Mouse (Mus musculus): ENCODE measurements around the gene C730034F03Rik. TPM values are rescaled to one million over a fixed set of nuclear protein-coding genes. Genes with fewer than 3 reads are reported as not detected.

C730034F03Rik gene
- polyA plus RNA-seq, 1 experiment, result 0.99 TPM

DNA sequence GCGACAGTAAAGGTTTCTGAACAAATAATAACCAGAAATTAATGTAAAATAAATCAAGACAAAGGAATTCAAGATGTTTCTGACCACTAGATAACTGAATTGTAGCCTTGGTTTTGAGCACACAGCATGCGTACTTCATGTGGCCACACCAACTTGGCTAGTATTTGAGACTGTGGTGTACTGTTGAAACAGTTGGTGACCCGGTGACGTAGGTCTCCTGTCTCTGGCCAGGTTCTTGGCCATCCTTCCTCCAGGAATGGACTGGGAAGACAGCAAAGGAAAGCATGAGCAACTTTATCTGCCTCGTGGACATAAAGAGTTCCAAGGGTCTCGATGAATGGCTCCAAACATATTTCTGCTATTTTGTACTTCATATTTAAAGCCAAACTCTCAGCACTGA is 2.4 kb downstream of the C730034F03Rik start:
- DNase-seq, result no peak
- Histone ChIP-seq H3K27ac (ENCODE audit: insufficient read depth, low read depth, low read length) (no peak overlapping the region), H3K36me3 (ENCODE audit: control insufficient read depth, insufficient read depth, low read length) (no peaks in the 10 kb centered on the region), H3K4me3 (ENCODE audit: insufficient read depth, low read depth, low read length) (no peak overlapping the region), H3K27me3 (replicated peaks; ENCODE audit: control insufficient read depth, insufficient read depth, low read length) (no peaks in the 10 kb centered on the region), H3K4me1 (ENCODE audit: control insufficient read depth, insufficient read depth, low read length) (no peaks in the 10 kb centered on the region)
- WGBS, result 88% methylated on average over 6 of the region's 6 CpGs
- TF ChIP-seq CTCF (conservative IDR thresholded peaks at IDR 0.05; ENCODE audit: insufficient read depth, insufficient read length, low read depth, low read length) (no peak), POLR2A (IDR thresholded peaks at IDR 0.05; ENCODE audit: low read depth, low read length) (no peak)

DNA sequence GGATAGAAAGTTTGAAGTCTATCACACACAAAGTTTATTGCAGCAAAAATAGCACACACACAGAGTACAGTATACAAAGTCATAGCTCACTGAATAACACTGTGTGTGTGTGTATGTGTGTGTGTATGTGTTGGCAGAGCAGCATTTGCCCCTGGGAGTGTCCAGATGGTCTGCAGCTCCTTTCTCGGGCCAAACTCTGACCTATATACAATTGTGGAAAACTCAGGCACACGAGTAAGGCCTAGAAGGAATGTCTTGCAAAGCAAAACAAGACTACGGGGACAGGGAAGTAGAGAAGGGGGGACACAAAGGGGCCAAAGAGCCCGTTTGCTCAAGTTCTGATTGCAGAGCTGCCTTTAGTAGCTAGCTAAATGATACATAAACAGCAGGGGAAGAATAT is 3.6 kb downstream of the C730034F03Rik start:
- Histone ChIP-seq H3K27me3 (replicated peaks; ENCODE audit: control insufficient read depth, insufficient read depth, low read length) (no peaks in the 10 kb centered on the region), H3K36me3 (ENCODE audit: control insufficient read depth, insufficient read depth, low read length) (no peaks in the 10 kb centered on the region), H3K27ac (ENCODE audit: insufficient read depth, low read depth, low read length) (no peak overlapping the region), H3K4me1 (ENCODE audit: control insufficient read depth, insufficient read depth, low read length) (no peaks in the 10 kb centered on the region), H3K4me3 (ENCODE audit: insufficient read depth, low read depth, low read length) (no peak overlapping the region)
- no peak for DNase-seq
- 70% methylated on average over 4 of the region's 4 CpGs for WGBS
- TF ChIP-seq POLR2A (IDR thresholded peaks at IDR 0.05; ENCODE audit: low read depth, low read length) (no peak), CTCF (conservative IDR thresholded peaks at IDR 0.05; ENCODE audit: insufficient read depth, insufficient read length, low read depth, low read length) (no peak)

- Histone ChIP-seq H3K36me3 (ENCODE audit: control insufficient read depth, insufficient read depth, low read length) (no peaks in the 10 kb centered on the region), H3K4me1 (ENCODE audit: control insufficient read depth, insufficient read depth, low read length) (no peaks in the 10 kb centered on the region; the same call in 1 of the 2 replicates), H3K4me3 (ENCODE audit: insufficient read depth, low read depth, low read length) (no peak overlapping the region), H3K27ac (ENCODE audit: insufficient read depth, low read depth, low read length) (no peak overlapping the region), H3K27me3 (replicated peaks; ENCODE audit: control insufficient read depth, insufficient read depth, low read length) (no peaks in the 10 kb centered on the region)
- no peak for TF ChIP-seq POLR2A (IDR thresholded peaks at IDR 0.05; ENCODE audit: low read depth, low read length)
- TF ChIP-seq CTCF (conservative IDR thresholded peaks at IDR 0.05; ENCODE audit: insufficient read depth, insufficient read length, low read depth, low read length), result no peak
- WGBS, result 80% methylated on average over 3 of the region's 3 CpGs
- no peak for DNase-seq
These were observed 4.7 kb downstream of the C730034F03Rik start for GRCm38 (mm10) chr15:89434136-89434535.

DNA sequence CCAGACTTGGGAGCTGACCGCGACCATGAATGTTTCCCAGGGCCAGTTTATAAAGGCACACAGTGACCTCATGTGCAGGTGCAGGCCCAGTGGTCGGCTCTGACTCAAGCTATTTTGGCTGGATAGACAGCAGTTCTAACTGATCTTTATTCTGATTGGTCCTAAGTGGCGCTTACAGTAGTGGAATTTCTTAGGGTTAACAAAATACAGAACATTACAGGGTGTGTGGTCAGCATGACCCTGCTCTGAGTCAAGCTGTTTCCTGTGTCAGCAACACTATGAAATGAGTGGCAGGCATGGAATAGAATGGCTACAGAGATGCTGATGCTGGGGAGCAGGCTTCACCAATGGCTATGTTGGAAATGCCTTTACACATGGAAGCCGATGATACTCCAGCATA is 6.5 kb downstream of the C730034F03Rik start:
- 78% methylated on average over 5 of the region's 5 CpGs for WGBS
- TF ChIP-seq CTCF (conservative IDR thresholded peaks at IDR 0.05; ENCODE audit: insufficient read depth, insufficient read length, low read depth, low read length) (no peak), POLR2A (IDR thresholded peaks at IDR 0.05; ENCODE audit: low read depth, low read length) (no peak)
- H3K4me1 ChIP-seq (ENCODE audit: control insufficient read depth, insufficient read depth, low read length), result no peaks in the 10 kb centered on the region; the same call in 1 of the 2 replicates
- no peaks in the 10 kb centered on the region for H3K36me3 ChIP-seq (ENCODE audit: control insufficient read depth, insufficient read depth, low read length)
- H3K27me3 ChIP-seq (replicated peaks; ENCODE audit: control insufficient read depth, insufficient read depth, low read length), result no peaks in the 10 kb centered on the region
- DNase-seq, result no peak
- H3K4me3 ChIP-seq (ENCODE audit: insufficient read depth, low read depth, low read length), result no peak overlapping the region
- H3K27ac ChIP-seq (ENCODE audit: insufficient read depth, low read depth, low read length), result no peak overlapping the region

- TF ChIP-seq POLR2A (IDR thresholded peaks at IDR 0.05; ENCODE audit: low read depth, low read length) (no peak), CTCF (conservative IDR thresholded peaks at IDR 0.05; ENCODE audit: insufficient read depth, insufficient read length, low read depth, low read length) (no peak)
- no peak overlapping the region for H3K27ac ChIP-seq (ENCODE audit: insufficient read depth, low read depth, low read length)
- no peaks in the 10 kb centered on the region; the same call in 1 of the 2 replicates for H3K4me1 ChIP-seq (ENCODE audit: control insufficient read depth, insufficient read depth, low read length)
- peak; percentile 37 for DNase-seq
- no peaks in the 10 kb centered on the region for H3K27me3 ChIP-seq (replicated peaks; ENCODE audit: control insufficient read depth, insufficient read depth, low read length)
- no peaks in the 10 kb centered on the region for H3K36me3 ChIP-seq (ENCODE audit: control insufficient read depth, insufficient read depth, low read length)
- H3K4me3 ChIP-seq (ENCODE audit: insufficient read depth, low read depth, low read length), result no peak overlapping the region
- WGBS, result 48% methylated on average over 8 of the region's 8 CpGs
These were observed 13.2 kb downstream of the C730034F03Rik start for GRCm38 (mm10) chr15:89442486-89443070.

- Histone ChIP-seq H3K4me3 (ENCODE audit: insufficient read depth, low read depth, low read length) (no peak overlapping the region), H3K4me1 (ENCODE audit: control insufficient read depth, insufficient read depth, low read length) (no peaks in the 10 kb centered on the region), H3K36me3 (ENCODE audit: control insufficient read depth, insufficient read depth, low read length) (no peaks in the 10 kb centered on the region), H3K27ac (ENCODE audit: insufficient read depth, low read depth, low read length) (no peak overlapping the region), H3K27me3 (replicated peaks; ENCODE audit: control insufficient read depth, insufficient read depth, low read length) (0 out of 2 replicates have a peak, but pooled peaks cover 1% of the 10 kb centered on the region)
- TF ChIP-seq CTCF (conservative IDR thresholded peaks at IDR 0.05; ENCODE audit: insufficient read depth, insufficient read length, low read depth, low read length), result no peak
- no peak for TF ChIP-seq POLR2A (IDR thresholded peaks at IDR 0.05; ENCODE audit: low read depth, low read length)
- WGBS, result 5% methylated on average over 24 of the region's 24 CpGs
- peak; percentile 63 for DNase-seq
These were observed 23.8 kb downstream of the C730034F03Rik start for GRCm38 (mm10) chr15:89452906-89453864.
